In genomic region chr12:85263190-85263589, GRCm38 (mm10) we compare ENCODE assay signal across 20 mouse cellular contexts. TPM values are rescaled to one million over a fixed set of nuclear protein-coding genes. Genes with fewer than 3 reads are reported as not detected.
DNase-seq lines count a peak whose midpoint lies in the region; ATAC-seq and TF ChIP-seq lines count a peak whose summit lies in the region.
"Had no signal": no experiment of that assay in that cellular context is flagged by ENCODE, and none has a peak within 500 bp of the region (broad histone marks: within the 10 kb centered on the region; RNA-seq: fewer than 3 reads in every experiment).

No protein-coding gene starts in this region.

- DNase-seq in frontal cortex, adult 2 months (ENCODE audit: extremely low spot score in 1 of 2, low spot score in 1 of 2): peak; percentile 31 to 45
- DNase-seq in frontal cortex, postnatal 14 days (ENCODE audit: low spot score in 2 of 2): no peak
- no peak for DNase-seq in lung, adult 18-20 months
- no peak for DNase-seq in embryonic facial prominence, embryonic 14.5 days (ENCODE audit: low spot score)
- no peak for DNase-seq in limb, embryonic 14.5 days (ENCODE audit: low spot score)
- no peak for DNase-seq in retina, embryonic 14.5 days (ENCODE audit: low spot score)
- no peak for DNase-seq in forebrain, embryonic 11.5 days (ENCODE audit: low spot score)
- DNase-seq: adrenal gland, postnatal 36 days; cerebellum, postnatal 10 days; gastrocnemius, postnatal 25 days; thymus, postnatal 4 days had no signal

- no peak overlapping the region for H3K4me2 ChIP-seq in lung, embryonic 16.5 days (ENCODE audit: low read depth, low read length)
- no peak overlapping the region for H3K4me2 ChIP-seq in embryonic facial prominence, embryonic 14.5 days (ENCODE audit: low read depth, low read length)
- 0 out of 2 replicates have a peak overlapping the region, but pooled peaks have one; percentile 8 for H3K4me2 ChIP-seq in limb, embryonic 14.5 days (replicated peaks; ENCODE audit: low read depth, low read length, severe bottlenecking)
- no peak overlapping the region for H3K4me2 ChIP-seq in forebrain, embryonic 11.5 days (ENCODE audit: low read depth, low read length, severe bottlenecking)
- H3K4me2 ChIP-seq: forebrain, embryonic 12.5 days; heart, embryonic 11.5 days; midbrain, embryonic 13.5 days had no signal

- H3K36me3 ChIP-seq in lung, embryonic 16.5 days (ENCODE audit: control insufficient read depth, insufficient read depth, low read length): peaks cover 8% of the 10 kb centered on the region; the same call in 1 of the 2 replicates
- peaks cover 4% of the 10 kb centered on the region; the same call in 1 of the 2 replicates for H3K36me3 ChIP-seq in embryonic facial prominence, embryonic 14.5 days (ENCODE audit: control insufficient read depth, insufficient read depth, low read length)
- H3K36me3 ChIP-seq in limb, embryonic 14.5 days (ENCODE audit: control insufficient read depth, insufficient read depth, low read length): peaks cover 5% of the 10 kb centered on the region; the same call in 1 of the 2 replicates
- H3K36me3 ChIP-seq in forebrain, embryonic 11.5 days (ENCODE audit: control insufficient read depth, insufficient read depth, low read length): no peaks in the 10 kb centered on the region
- H3K36me3 ChIP-seq: midbrain, embryonic 13.5 days had no signal

- H3K27ac ChIP-seq in lung, embryonic 16.5 days (ENCODE audit: low read length): peak overlapping the region; percentile 30; the same call in 1 of the 2 replicates
- H3K27ac ChIP-seq in embryonic facial prominence, embryonic 14.5 days (replicated peaks; ENCODE audit: low read depth, low read length): peak overlapping the region; percentile 53
- H3K27ac ChIP-seq in limb, embryonic 14.5 days (replicated peaks; ENCODE audit: low read depth, low read length): peak overlapping the region; percentile 71
- H3K27ac ChIP-seq in forebrain, embryonic 11.5 days (ENCODE audit: low read depth, low read length): no peak overlapping the region
- H3K27ac ChIP-seq: forebrain, embryonic 12.5 days; hindbrain, postnatal 0 days; kidney, postnatal 0 days; liver, embryonic 14.5 days; macrophage; midbrain, embryonic 13.5 days had no signal

- H3K4me3 ChIP-seq in lung, embryonic 16.5 days (ENCODE audit: low read length): no peak overlapping the region
- no peak overlapping the region for H3K4me3 ChIP-seq in embryonic facial prominence, embryonic 14.5 days (ENCODE audit: low read depth, low read length)
- H3K4me3 ChIP-seq in limb, embryonic 14.5 days (replicated peaks; ENCODE audit: low read length): no peak overlapping the region
- H3K4me3 ChIP-seq in forebrain, embryonic 11.5 days (ENCODE audit: low read depth, low read length): no peak overlapping the region
- H3K4me3 ChIP-seq: forebrain, embryonic 12.5 days; midbrain, embryonic 13.5 days had no signal

- no peaks in the 10 kb centered on the region for H3K9me3 ChIP-seq in lung, embryonic 16.5 days (ENCODE audit: control insufficient read depth, low read length)
- no peaks in the 10 kb centered on the region for H3K9me3 ChIP-seq in embryonic facial prominence, embryonic 14.5 days (ENCODE audit: control insufficient read depth, low read length)
- no peaks in the 10 kb centered on the region for H3K9me3 ChIP-seq in limb, embryonic 14.5 days (ENCODE audit: control insufficient read depth, low read length)
- H3K9me3 ChIP-seq in forebrain, embryonic 11.5 days (ENCODE audit: control insufficient read depth, low read length): no peaks in the 10 kb centered on the region
- H3K9me3 ChIP-seq: forebrain, embryonic 12.5 days; midbrain, embryonic 13.5 days had no signal

- 73% methylated on average over 5 of the region's 5 CpGs for WGBS in lung, embryonic 16.5 days
- WGBS in embryonic facial prominence, embryonic 14.5 days: 53% methylated on average over 5 of the region's 5 CpGs
- WGBS in limb, embryonic 14.5 days: 58% methylated on average over 5 of the region's 5 CpGs
- 84% methylated on average over 5 of the region's 5 CpGs for WGBS in forebrain, embryonic 11.5 days

- H3K27me3 ChIP-seq in lung, embryonic 16.5 days (ENCODE audit: control insufficient read depth, insufficient read depth, low read depth, low read length): no peaks in the 10 kb centered on the region
- no peaks in the 10 kb centered on the region for H3K27me3 ChIP-seq in embryonic facial prominence, embryonic 14.5 days (replicated peaks; ENCODE audit: control insufficient read depth, insufficient read depth, low read length)
- H3K27me3 ChIP-seq in limb, embryonic 14.5 days (ENCODE audit: control insufficient read depth, insufficient read depth, low read length): no peaks in the 10 kb centered on the region
- H3K27me3 ChIP-seq in forebrain, embryonic 11.5 days (ENCODE audit: control insufficient read depth, insufficient read depth, low read length): no peaks in the 10 kb centered on the region
- H3K27me3 ChIP-seq: forebrain, embryonic 12.5 days; midbrain, embryonic 13.5 days had no signal

- no peak overlapping the region for H3K9ac ChIP-seq in lung, embryonic 16.5 days (ENCODE audit: low read length)
- H3K9ac ChIP-seq in embryonic facial prominence, embryonic 14.5 days (ENCODE audit: low read depth, low read length): no peak overlapping the region
- H3K9ac ChIP-seq in limb, embryonic 14.5 days (ENCODE audit: low read depth, low read length, severe bottlenecking): no peak overlapping the region
- no peak overlapping the region for H3K9ac ChIP-seq in forebrain, embryonic 11.5 days (ENCODE audit: low read length)
- H3K9ac ChIP-seq: forebrain, embryonic 12.5 days; liver, embryonic 14.5 days; midbrain, embryonic 13.5 days had no signal

- no peak for TF ChIP-seq POLR2A in limb, embryonic 14.5 days (IDR thresholded peaks at IDR 0.05; ENCODE audit: borderline replicate concordance, extremely low read depth, insufficient read depth, insufficient read length)

- H3K4me1 ChIP-seq in lung, embryonic 16.5 days (replicated peaks; ENCODE audit: control insufficient read depth, insufficient read depth, low read length): peaks cover 6% of the 10 kb centered on the region; the same call in 1 of the 2 replicates
- H3K4me1 ChIP-seq in embryonic facial prominence, embryonic 14.5 days (ENCODE audit: control insufficient read depth, insufficient read depth, low read length): peaks cover 20% of the 10 kb centered on the region
- peaks cover 29% of the 10 kb centered on the region for H3K4me1 ChIP-seq in limb, embryonic 14.5 days (ENCODE audit: control insufficient read depth, insufficient read depth, low read length)
- no peaks in the 10 kb centered on the region for H3K4me1 ChIP-seq in forebrain, embryonic 11.5 days (replicated peaks; ENCODE audit: control insufficient read depth, insufficient read depth, low read length)
- H3K4me1 ChIP-seq: forebrain, embryonic 12.5 days; midbrain, embryonic 13.5 days had no signal

- ATAC-seq in lung, embryonic 16.5 days (ENCODE audit: low read depth): no peak
- ATAC-seq in embryonic facial prominence, embryonic 14.5 days (ENCODE audit: low read depth): no peak
- no peak for ATAC-seq in limb, embryonic 14.5 days (ENCODE audit: low FRiP score, low read depth)
- no peak for ATAC-seq in forebrain, embryonic 11.5 days (replicated peaks; ENCODE audit: low FRiP score)
- ATAC-seq: activated CD4-positive, CD25-positive, alpha-beta regulatory T cell, adult 4 months; hindbrain, postnatal 0 days had no signal

RNA-seq across cellular contexts. Expression of gene Mlh3, which starts 7.2 kb away (rescaled TPM):
- 13.5 and 14.5 TPM in 2 replicates for polyA plus RNA-seq in frontal cortex, adult 2 months (2012; rRNA removed)
- 8.5 and 9.0 TPM in 2 replicates for polyA plus RNA-seq in lung, embryonic 16.5 days (2015; fragmentation: Nextera tagmentation; extraction: Ambion mirVana)
- 8.3 and 9.0 TPM in 2 replicates for polyA plus RNA-seq in embryonic facial prominence, embryonic 14.5 days (2014; fragmentation: Nextera tagmentation; extraction: Ambion mirVana)
- polyA plus RNA-seq in limb, embryonic 14.5 days (2012; rRNA removed): 11.3 and 12.3 TPM in 2 replicates
- 8.6 and 9.3 TPM in 2 replicates for polyA plus RNA-seq in limb, embryonic 14.5 days (2014; fragmentation: Nextera tagmentation; extraction: Ambion mirVana)
- polyA plus RNA-seq in forebrain, embryonic 11.5 days (2014; fragmentation: Nextera tagmentation; extraction: Ambion mirVana): 8.7 and 9.8 TPM in 2 replicates

RNA-seq across cellular contexts. Expression of gene Acyp1, which starts 25.0 kb away (rescaled TPM):
- 35.6 and 44.0 TPM in 2 replicates for polyA plus RNA-seq in frontal cortex, adult 2 months (2012; rRNA removed)
- polyA plus RNA-seq in lung, embryonic 16.5 days (2015; fragmentation: Nextera tagmentation; extraction: Ambion mirVana): 67.5 and 70.2 TPM in 2 replicates
- 39.8 and 49.1 TPM in 2 replicates for polyA plus RNA-seq in embryonic facial prominence, embryonic 14.5 days (2014; fragmentation: Nextera tagmentation; extraction: Ambion mirVana)
- polyA plus RNA-seq in limb, embryonic 14.5 days (2012; rRNA removed): 20.2 and 32.3 TPM in 2 replicates
- 40.6 and 45.3 TPM in 2 replicates for polyA plus RNA-seq in limb, embryonic 14.5 days (2014; fragmentation: Nextera tagmentation; extraction: Ambion mirVana)
- 53.6 and 61.9 TPM in 2 replicates for polyA plus RNA-seq in forebrain, embryonic 11.5 days (2014; fragmentation: Nextera tagmentation; extraction: Ambion mirVana)

RNA-seq across cellular contexts. Expression of gene Zc2hc1c, which starts 25.2 kb away (rescaled TPM):
- polyA plus RNA-seq in frontal cortex, adult 2 months (2012; rRNA removed): 0.92 and 0.94 TPM in 2 replicates
- 2.5 and 2.9 TPM in 2 replicates for polyA plus RNA-seq in lung, embryonic 16.5 days (2015; fragmentation: Nextera tagmentation; extraction: Ambion mirVana)
- 1.4 and 1.8 TPM in 2 replicates for polyA plus RNA-seq in embryonic facial prominence, embryonic 14.5 days (2014; fragmentation: Nextera tagmentation; extraction: Ambion mirVana)
- polyA plus RNA-seq in limb, embryonic 14.5 days (2012; rRNA removed): 0.65 and 0.75 TPM in 2 replicates
- polyA plus RNA-seq in limb, embryonic 14.5 days (2014; fragmentation: Nextera tagmentation; extraction: Ambion mirVana): 1.5 and 1.6 TPM in 2 replicates
- polyA plus RNA-seq in forebrain, embryonic 11.5 days (2014; fragmentation: Nextera tagmentation; extraction: Ambion mirVana): 1.2 and 1.8 TPM in 2 replicates
- polyA plus RNA-seq: macrophage had no signal

RNA-seq across cellular contexts. Expression of gene Eif2b2, which starts 43.9 kb away (rescaled TPM):
- 87.8 and 91.3 TPM in 2 replicates for polyA plus RNA-seq in frontal cortex, adult 2 months (2012; rRNA removed)
- 83.3 and 86.6 TPM in 2 replicates for polyA plus RNA-seq in lung, embryonic 16.5 days (2015; fragmentation: Nextera tagmentation; extraction: Ambion mirVana)
- 74.5 and 91.6 TPM in 2 replicates for polyA plus RNA-seq in embryonic facial prominence, embryonic 14.5 days (2014; fragmentation: Nextera tagmentation; extraction: Ambion mirVana)
- 109 and 128 TPM in 2 replicates for polyA plus RNA-seq in limb, embryonic 14.5 days (2012; rRNA removed)
- 78.2 and 79.6 TPM in 2 replicates for polyA plus RNA-seq in limb, embryonic 14.5 days (2014; fragmentation: Nextera tagmentation; extraction: Ambion mirVana)
- 98.9 and 109 TPM in 2 replicates for polyA plus RNA-seq in forebrain, embryonic 11.5 days (2014; fragmentation: Nextera tagmentation; extraction: Ambion mirVana)

Comparison
In these comparisons a context has a peak if more than half of its experiments do, and no peak if none do; other contexts are left out.
1. DNase-seq: peak in frontal cortex, adult 2 months (2 of 2); none in frontal cortex, postnatal 14 days (0 of 2), lung, adult 18-20 months (0 of 2), embryonic facial prominence, embryonic 14.5 days (single experiment), limb, embryonic 14.5 days (single experiment), retina, embryonic 14.5 days (single experiment) and forebrain, embryonic 11.5 days (single experiment).